Mouse (Mus musculus) liver, adult (tissue): Measurements from ENCODE around the gene Smarcd3.

Source experiments
- GATA4 ChIP-seq: IDR thresholded peaks from 2 replicates; pipeline ENCODE4 v1.6.1; 2014; ENCODE audit warnings: mild to moderate bottlenecking, low read length; ENCODE audit not compliant: insufficient replicate concordance

Gene Smarcd3

GRCm38 (mm10) chr5:24623986-24624821 is at the start of gene Smarcd3:
Gene Smarcd3, minus strand, starts transcription at chr5:24624411.
- no peak for TF ChIP-seq GATA4

- TF ChIP-seq GATA4 = no peak
Measured at GRCm38 (mm10) chr5:24661457-24661856, 37.2 kb upstream of the Smarcd3 start.

DNA sequence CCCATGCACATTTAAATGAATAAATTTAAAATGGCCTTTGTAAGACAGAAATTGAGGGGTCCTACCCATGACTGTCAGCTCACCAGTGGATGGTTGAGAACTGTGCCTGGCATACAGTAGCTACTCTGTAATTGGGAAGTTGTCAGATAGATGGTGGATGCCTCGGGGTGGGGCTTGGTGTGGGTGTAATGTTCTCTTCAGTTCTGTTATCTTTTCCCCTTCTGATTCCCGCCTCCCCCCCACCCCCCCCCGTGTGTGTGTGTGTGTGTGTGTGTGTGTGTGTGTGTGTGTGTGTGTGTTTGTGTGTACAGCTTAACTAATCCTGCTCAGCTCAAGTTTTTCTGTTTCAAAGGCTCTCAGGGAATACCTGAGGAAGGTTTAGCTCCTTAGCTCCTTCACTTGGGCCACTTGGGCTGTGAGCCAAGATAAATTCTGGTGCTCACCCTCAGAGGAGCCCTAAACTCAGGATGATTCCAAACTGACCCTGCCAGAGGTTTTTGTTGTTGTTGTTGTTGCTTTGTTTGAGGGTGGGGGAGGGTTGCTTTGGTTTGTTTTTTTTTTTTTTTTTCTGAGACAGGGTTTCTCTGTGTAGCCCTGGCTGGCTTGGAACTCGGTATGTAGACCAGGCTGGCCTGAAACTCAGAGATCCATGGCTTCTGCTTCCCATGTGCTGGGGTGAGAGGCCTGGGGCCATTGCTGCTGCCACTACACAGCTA is 35.7 kb upstream of the Smarcd3 start:
- TF ChIP-seq GATA4 = no peak

DNA sequence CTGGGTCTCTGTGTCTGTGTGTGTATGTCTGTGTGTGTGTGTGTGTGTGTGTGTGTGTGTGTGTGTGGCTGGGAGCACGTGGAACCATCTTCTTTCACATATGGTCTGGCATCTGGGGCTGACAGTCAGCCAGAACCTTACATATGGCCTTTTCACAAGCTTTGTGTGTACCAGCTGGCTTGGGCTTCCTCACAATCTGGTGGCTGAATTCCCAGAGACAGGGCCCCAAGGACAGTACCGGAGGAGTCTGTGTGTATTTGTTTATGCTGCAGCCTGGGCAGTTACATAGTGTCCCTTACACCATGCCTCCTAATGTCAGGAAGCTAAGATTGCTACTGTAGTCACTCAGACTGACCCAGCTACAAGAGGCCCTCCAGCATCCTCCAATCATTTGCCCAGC is 32.9 kb upstream of the Smarcd3 start:
- TF ChIP-seq GATA4 = no peak

GRCm38 (mm10) chr5:24654491-24654890 is 30.3 kb upstream of the Smarcd3 start:
- TF ChIP-seq GATA4 = no peak

- TF ChIP-seq GATA4 = no peak
Measured at GRCm38 (mm10) chr5:24652780-24653179, 28.6 kb upstream of the Smarcd3 start.

- no peak for TF ChIP-seq GATA4
Measured at GRCm38 (mm10) chr5:24651768-24652752, 27.8 kb upstream of the Smarcd3 start.

GRCm38 (mm10) chr5:24651356-24651755 is 27.1 kb upstream of the Smarcd3 start:
- TF ChIP-seq GATA4 = no peak

GRCm38 (mm10) chr5:24649701-24650100 is 25.5 kb upstream of the Smarcd3 start:
- no peak for TF ChIP-seq GATA4

DNA sequence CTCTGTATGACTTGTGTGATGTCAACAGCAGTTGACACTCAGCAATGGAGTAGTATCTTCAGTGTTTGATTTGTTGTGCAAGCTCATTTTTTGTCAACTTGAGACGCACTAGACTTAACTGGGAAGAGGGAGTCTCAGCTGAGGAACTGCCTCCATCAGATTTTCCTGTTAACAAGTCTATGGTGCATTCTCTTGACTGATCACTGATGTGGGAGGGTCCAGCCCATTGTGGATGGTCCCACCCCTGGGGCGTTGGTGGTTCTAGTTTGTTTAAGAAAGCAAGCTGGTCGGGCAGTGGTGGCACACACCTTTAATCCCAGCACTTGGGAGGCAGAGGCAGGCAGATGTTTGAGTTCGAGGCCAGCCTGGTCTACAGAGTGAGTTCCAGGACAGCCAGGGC is 25.0 kb upstream of the Smarcd3 start:
- TF ChIP-seq GATA4 = no peak

- TF ChIP-seq GATA4 = no peak
Measured at GRCm38 (mm10) chr5:24645454-24645853, 21.2 kb upstream of the Smarcd3 start.

DNA sequence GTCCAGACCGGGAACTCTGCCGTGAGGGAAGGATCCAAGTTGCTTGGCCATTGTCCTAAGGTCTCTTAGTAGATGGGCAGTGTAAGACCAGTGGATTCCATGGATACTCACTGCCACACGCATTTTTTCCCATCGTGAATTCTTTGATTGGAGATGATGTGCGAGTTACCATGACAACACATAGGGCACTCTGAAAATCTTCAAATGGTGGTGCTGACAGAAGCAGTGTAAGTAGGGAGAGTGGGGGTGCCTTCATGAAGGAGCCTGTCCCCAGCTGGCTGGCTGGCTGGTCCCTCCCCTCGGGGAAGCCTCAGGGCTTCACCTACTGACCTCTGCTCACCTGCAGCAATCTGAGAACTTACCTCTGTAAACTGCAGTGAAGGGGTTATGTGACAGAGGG is 14.9 kb upstream of the Smarcd3 start:
- TF ChIP-seq GATA4 = no peak

GRCm38 (mm10) chr5:24638131-24638530 is 13.9 kb upstream of the Smarcd3 start:
- no peak for TF ChIP-seq GATA4

DNA sequence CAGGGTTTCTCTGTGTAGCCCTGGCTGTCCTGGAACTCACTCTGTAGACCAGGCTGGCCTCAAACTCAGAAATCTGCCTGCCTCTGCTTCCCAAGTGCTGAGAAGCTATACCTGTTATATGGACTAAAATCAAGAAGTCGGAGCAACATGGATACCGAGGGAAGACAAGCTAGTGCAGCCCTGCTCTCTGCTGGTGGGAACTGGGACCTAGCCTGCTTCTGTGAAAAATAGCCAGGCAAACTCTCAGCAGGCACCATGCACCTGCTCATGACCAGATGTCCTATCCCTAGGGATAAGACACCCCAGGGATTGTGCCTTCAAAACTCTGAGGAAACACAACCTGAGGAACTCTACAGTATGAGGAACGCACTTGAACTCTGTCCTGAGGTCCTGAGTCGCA is 12.8 kb upstream of the Smarcd3 start:
- TF ChIP-seq GATA4 = no peak

DNA sequence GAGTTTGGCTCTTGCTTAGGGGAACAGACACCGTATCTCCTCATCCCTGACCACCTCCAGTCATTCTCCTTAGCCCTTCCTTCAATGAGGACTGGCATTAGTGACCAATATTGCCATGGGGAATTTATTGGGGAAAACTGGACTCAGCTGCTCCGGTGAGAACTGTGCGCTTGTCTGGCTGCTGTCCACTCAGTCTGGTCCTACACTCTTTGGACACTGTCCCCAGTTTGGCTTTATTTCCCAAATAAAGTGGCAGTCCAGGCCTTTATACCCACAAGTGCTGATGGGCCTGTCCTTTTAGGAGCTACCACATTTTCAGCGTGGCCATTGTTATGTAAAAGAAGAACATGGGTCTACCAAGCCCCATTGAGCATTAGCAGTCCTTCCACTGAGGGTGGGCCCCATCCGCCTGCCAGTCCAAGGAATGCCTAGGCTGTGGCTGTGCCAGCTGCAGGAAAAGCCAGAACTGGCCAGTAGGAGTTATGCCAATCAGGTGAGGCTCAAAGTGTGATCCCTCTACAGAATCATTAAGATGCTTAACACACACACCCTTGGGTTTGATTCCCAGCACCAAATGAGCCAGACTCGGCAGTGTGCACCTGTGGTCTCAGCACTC is 11.4 kb upstream of the Smarcd3 start:
- no peak for TF ChIP-seq GATA4
